Mouse (Mus musculus): ENCODE data around the gene Zbtb8os.

Gene Zbtb8os

GRCm38 (mm10) chr4:129335216-129336074 lies at the start of gene Zbtb8os, which contains the start of gene Rbbp4:
Gene Zbtb8os (plus strand): TSS chr4:129335695.
Gene Rbbp4 (minus strand): TSS chr4:129335370.
- DNase-seq, result peak; percentile 98

GRCm38 (mm10) chr4:129286001-129286682 lies 49.4 kb upstream of the Zbtb8os start:
- no peak for DNase-seq

GRCm38 (mm10) chr4:129286683-129287471 lies 48.6 kb upstream of the Zbtb8os start:
- DNase-seq, result no peak

- DNase-seq, result no peak
Measured at GRCm38 (mm10) chr4:129287472-129287981, 48.0 kb upstream of the Zbtb8os start, which contains the start of gene Sync. Gene Sync (plus strand): TSS chr4:129287617.

- DNase-seq, result no peak
Measured at GRCm38 (mm10) chr4:129288067-129288466, 47.4 kb upstream of the Zbtb8os start.

GRCm38 (mm10) chr4:129289671-129290070 lies 45.8 kb upstream of the Zbtb8os start:
- DNase-seq, result no peak

GRCm38 (mm10) chr4:129292831-129293230 lies 42.7 kb upstream of the Zbtb8os start:
- DNase-seq, result no peak

- no peak for DNase-seq
Measured at GRCm38 (mm10) chr4:129293702-129294101, 41.8 kb upstream of the Zbtb8os start.

GRCm38 (mm10) chr4:129295188-129295587 lies 40.3 kb upstream of the Zbtb8os start:
- DNase-seq, result no peak

- no peak for DNase-seq
Measured at GRCm38 (mm10) chr4:129296066-129296465, 39.4 kb upstream of the Zbtb8os start.

GRCm38 (mm10) chr4:129297724-129298123 lies 37.8 kb upstream of the Zbtb8os start:
- no peak for DNase-seq

- DNase-seq, result no peak
Measured at GRCm38 (mm10) chr4:129299121-129299520, 36.4 kb upstream of the Zbtb8os start.

- no peak for DNase-seq
Measured at GRCm38 (mm10) chr4:129303401-129303800, 32.1 kb upstream of the Zbtb8os start.

- DNase-seq, result no peak
Measured at GRCm38 (mm10) chr4:129303816-129304215, 31.7 kb upstream of the Zbtb8os start.

- no peak for DNase-seq
Measured at GRCm38 (mm10) chr4:129304306-129304705, 31.2 kb upstream of the Zbtb8os start.

GRCm38 (mm10) chr4:129307936-129308335 lies 27.6 kb upstream of the Zbtb8os start:
- no peak for DNase-seq

- DNase-seq, result no peak
Measured at GRCm38 (mm10) chr4:129313886-129314285, 21.6 kb upstream of the Zbtb8os start.

GRCm38 (mm10) chr4:129320876-129321275 lies 14.6 kb upstream of the Zbtb8os start:
- no peak for DNase-seq

GRCm38 (mm10) chr4:129322042-129322441 lies 13.5 kb upstream of the Zbtb8os start:
- no peak for DNase-seq

- DNase-seq, result no peak
Measured at GRCm38 (mm10) chr4:129323491-129323890, 12.0 kb upstream of the Zbtb8os start.

- DNase-seq, result no peak
Measured at GRCm38 (mm10) chr4:129324756-129325155, 10.7 kb upstream of the Zbtb8os start.

GRCm38 (mm10) chr4:129326191-129326590 lies 9.3 kb upstream of the Zbtb8os start:
- no peak for DNase-seq

- no peak for DNase-seq
Measured at GRCm38 (mm10) chr4:129332846-129333245, 2.6 kb upstream of the Zbtb8os start.

Measured in thymus, postnatal 14 days (tissue).